Mouse (Mus musculus): ENCODE data around the gene Atp8b3. TPM values are rescaled to one million over a fixed set of nuclear protein-coding genes. Genes with fewer than 3 reads are reported as not detected.

Atp8b3 gene
- polyA plus RNA-seq, 1 experiment, result 1,123 TPM

- Histone ChIP-seq H3K27me3 (ENCODE audit: control insufficient read depth, insufficient read depth, low read length) (no peaks in the 10 kb centered on the region), H3K4me1 (ENCODE audit: control insufficient read depth, insufficient read depth, low read length) (peaks cover 19% of the 10 kb centered on the region), H3K27ac (ENCODE audit: control insufficient read depth, insufficient read depth, low read depth, low read length) (peak overlapping the region; percentile 2; the same call in 1 of the 2 replicates), H3K36me3 (ENCODE audit: control insufficient read depth, insufficient read depth, low read length) (no peaks in the 10 kb centered on the region), H3K4me3 (ENCODE audit: control insufficient read depth, low read depth, low read length) (no peak overlapping the region)
- no peak for TF ChIP-seq POLR2A (IDR thresholded peaks at IDR 0.05; ENCODE audit: control insufficient read depth, low read depth, low read length)
- TF ChIP-seq CTCF (IDR thresholded peaks at IDR 0.05; ENCODE audit: control insufficient read depth, insufficient read depth, insufficient replicate concordance, low read depth, low read length), result no peak
Measured at GRCm38 (mm10) chr10:80553575-80553974, 14.7 kb upstream of the Atp8b3 start.

- Histone ChIP-seq H3K4me1 (ENCODE audit: control insufficient read depth, insufficient read depth, low read length) (peaks cover 9% of the 10 kb centered on the region), H3K27me3 (ENCODE audit: control insufficient read depth, insufficient read depth, low read length) (no peaks in the 10 kb centered on the region), H3K4me3 (ENCODE audit: control insufficient read depth, low read depth, low read length) (no peak overlapping the region), H3K27ac (ENCODE audit: control insufficient read depth, insufficient read depth, low read depth, low read length) (no peak overlapping the region), H3K36me3 (ENCODE audit: control insufficient read depth, insufficient read depth, low read length) (no peaks in the 10 kb centered on the region; the same call in 1 of the 2 replicates)
- TF ChIP-seq POLR2A (IDR thresholded peaks at IDR 0.05; ENCODE audit: control insufficient read depth, low read depth, low read length) (no peak), CTCF (IDR thresholded peaks at IDR 0.05; ENCODE audit: control insufficient read depth, insufficient read depth, insufficient replicate concordance, low read depth, low read length) (no peak)
Measured at GRCm38 (mm10) chr10:80552364-80552763, 13.4 kb upstream of the Atp8b3 start.

GRCm38 (mm10) chr10:80549279-80549678, 10.4 kb upstream of the Atp8b3 start:
- Histone ChIP-seq H3K27ac (ENCODE audit: control insufficient read depth, insufficient read depth, low read depth, low read length) (peak overlapping the region; percentile 47), H3K36me3 (ENCODE audit: control insufficient read depth, insufficient read depth, low read length) (no peaks in the 10 kb centered on the region; the same call in 1 of the 2 replicates), H3K27me3 (ENCODE audit: control insufficient read depth, insufficient read depth, low read length) (no peaks in the 10 kb centered on the region), H3K4me1 (ENCODE audit: control insufficient read depth, insufficient read depth, low read length) (peaks cover 8% of the 10 kb centered on the region), H3K4me3 (ENCODE audit: control insufficient read depth, low read depth, low read length) (peak overlapping the region; percentile 81; the same call in 1 of the 2 replicates)
- TF ChIP-seq POLR2A (IDR thresholded peaks at IDR 0.05; ENCODE audit: control insufficient read depth, low read depth, low read length), result 0 out of 2 replicates have a peak, but pooled peaks have one; percentile 23
- no peak for TF ChIP-seq CTCF (IDR thresholded peaks at IDR 0.05; ENCODE audit: control insufficient read depth, insufficient read depth, insufficient replicate concordance, low read depth, low read length)

DNA sequence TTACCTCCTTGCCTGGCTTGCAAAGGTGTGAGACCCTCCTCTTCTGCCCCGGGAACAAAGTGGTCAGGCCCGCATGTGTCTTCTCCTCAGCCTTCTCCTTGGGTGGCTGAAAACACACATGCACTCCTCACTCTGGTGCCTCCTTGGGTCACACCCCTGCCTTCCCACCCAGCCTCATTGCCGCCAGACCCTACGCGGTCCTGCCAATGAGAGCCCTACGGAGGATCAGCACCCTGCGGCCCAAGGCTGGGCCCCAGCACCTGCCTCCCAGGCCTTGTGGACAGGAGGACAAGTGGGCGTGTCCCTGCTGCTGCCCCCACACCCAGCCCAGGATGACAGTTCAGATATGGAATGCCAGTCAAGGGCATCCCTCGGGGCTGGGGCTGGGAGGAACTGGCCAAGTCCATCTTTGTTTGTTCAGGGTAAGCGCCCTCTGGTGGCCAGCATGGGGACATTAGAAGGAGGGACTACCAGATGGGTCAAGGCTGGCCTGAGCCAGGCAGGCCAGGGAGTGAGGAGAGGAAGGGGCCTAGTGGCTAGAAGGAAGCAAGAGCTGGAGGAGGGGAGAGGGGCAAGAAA, 9.6 kb upstream of the Atp8b3 start:
- Histone ChIP-seq H3K4me3 (ENCODE audit: control insufficient read depth, low read depth, low read length) (peak overlapping the region; percentile 81), H3K27me3 (ENCODE audit: control insufficient read depth, insufficient read depth, low read length) (no peaks in the 10 kb centered on the region), H3K36me3 (ENCODE audit: control insufficient read depth, insufficient read depth, low read length) (no peaks in the 10 kb centered on the region; the same call in none of the 2 replicates), H3K4me1 (ENCODE audit: control insufficient read depth, insufficient read depth, low read length) (peaks cover 8% of the 10 kb centered on the region), H3K27ac (ENCODE audit: control insufficient read depth, insufficient read depth, low read depth, low read length) (peak overlapping the region; percentile 65)
- TF ChIP-seq POLR2A (IDR thresholded peaks at IDR 0.05; ENCODE audit: control insufficient read depth, low read depth, low read length) (no peak; the same call in 1 of the 2 replicates), CTCF (IDR thresholded peaks at IDR 0.05; ENCODE audit: control insufficient read depth, insufficient read depth, insufficient replicate concordance, low read depth, low read length) (peak; percentile 66; the same call in 1 of the 2 replicates)

DNA sequence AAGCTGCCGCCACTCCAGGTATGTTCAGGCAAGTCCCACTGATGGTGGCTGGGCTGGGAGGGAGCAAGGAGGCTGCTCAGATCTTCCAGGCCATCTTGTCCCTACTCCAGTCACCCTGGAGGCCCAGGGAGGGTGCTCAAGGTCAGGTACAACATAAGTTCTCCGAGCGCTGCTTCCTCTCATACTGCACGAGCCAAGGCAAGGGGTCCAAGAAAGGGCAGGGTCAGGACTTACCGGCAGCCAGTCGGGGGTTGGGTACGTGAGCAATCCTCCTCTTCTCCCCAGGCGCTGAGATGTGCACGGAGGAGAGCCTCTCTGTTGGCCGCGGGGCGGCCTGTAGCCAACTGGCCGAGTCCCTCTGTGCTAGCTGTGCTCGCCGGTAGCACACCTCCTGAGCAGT, 8.6 kb upstream of the Atp8b3 start:
- Histone ChIP-seq H3K4me1 (ENCODE audit: control insufficient read depth, insufficient read depth, low read length) (peaks cover 2% of the 10 kb centered on the region; the same call in 1 of the 2 replicates), H3K4me3 (ENCODE audit: control insufficient read depth, low read depth, low read length) (peak overlapping the region; percentile 81), H3K36me3 (ENCODE audit: control insufficient read depth, insufficient read depth, low read length) (peaks cover 2% of the 10 kb centered on the region), H3K27ac (ENCODE audit: control insufficient read depth, insufficient read depth, low read depth, low read length) (peak overlapping the region; percentile 65), H3K27me3 (ENCODE audit: control insufficient read depth, insufficient read depth, low read length) (no peaks in the 10 kb centered on the region)
- TF ChIP-seq CTCF (IDR thresholded peaks at IDR 0.05; ENCODE audit: control insufficient read depth, insufficient read depth, insufficient replicate concordance, low read depth, low read length), result no peak
- TF ChIP-seq POLR2A (IDR thresholded peaks at IDR 0.05; ENCODE audit: control insufficient read depth, low read depth, low read length), result 0 out of 2 replicates have a peak, but pooled peaks have one; percentile 0

DNA sequence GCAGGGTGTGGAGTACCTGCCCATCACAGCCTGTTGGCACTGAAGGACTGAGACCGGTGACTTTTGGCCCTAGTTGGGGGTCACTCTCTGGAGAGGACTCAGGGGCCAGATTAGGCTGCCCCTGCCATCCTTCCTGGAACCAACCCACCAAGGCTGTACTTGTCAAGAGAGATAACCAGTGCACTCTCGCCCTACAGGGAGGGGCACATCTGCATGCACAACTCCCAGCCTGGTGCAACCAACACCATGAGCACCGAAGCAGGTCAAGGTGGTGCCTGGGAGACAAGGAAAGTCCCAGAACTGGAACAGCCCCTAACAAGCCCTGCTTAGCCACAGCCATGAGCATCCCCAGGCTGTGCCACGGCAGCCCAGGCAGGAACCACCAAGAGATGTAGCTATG, 8.0 kb upstream of the Atp8b3 start:
- TF ChIP-seq CTCF (IDR thresholded peaks at IDR 0.05; ENCODE audit: control insufficient read depth, insufficient read depth, insufficient replicate concordance, low read depth, low read length) (no peak), POLR2A (IDR thresholded peaks at IDR 0.05; ENCODE audit: control insufficient read depth, low read depth, low read length) (no peak)
- Histone ChIP-seq H3K4me3 (ENCODE audit: control insufficient read depth, low read depth, low read length) (peak overlapping the region; percentile 81), H3K4me1 (ENCODE audit: control insufficient read depth, insufficient read depth, low read length) (peaks cover 2% of the 10 kb centered on the region; the same call in 1 of the 2 replicates), H3K27me3 (ENCODE audit: control insufficient read depth, insufficient read depth, low read length) (no peaks in the 10 kb centered on the region), H3K36me3 (ENCODE audit: control insufficient read depth, insufficient read depth, low read length) (peaks cover 2% of the 10 kb centered on the region), H3K27ac (ENCODE audit: control insufficient read depth, insufficient read depth, low read depth, low read length) (peak overlapping the region; percentile 65)

DNA sequence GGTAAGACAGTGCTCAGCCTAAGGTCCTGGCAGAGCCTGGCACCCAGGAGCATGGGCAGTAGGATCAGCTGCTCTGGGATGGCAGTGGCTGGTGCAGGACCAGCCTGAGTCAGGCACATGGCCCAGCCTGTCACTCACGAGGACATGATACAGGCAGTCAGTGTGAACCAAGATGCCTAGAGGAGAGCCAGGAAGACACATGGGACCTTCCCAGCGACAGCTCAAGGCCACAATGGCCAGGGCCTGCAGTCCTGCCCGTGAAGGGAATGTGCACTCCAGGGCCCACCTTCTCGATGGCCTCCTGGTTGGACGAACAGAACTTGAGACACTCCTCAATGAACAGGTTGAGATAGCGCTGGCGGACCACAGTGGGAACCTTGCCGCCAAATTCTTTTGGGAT, 6.7 kb upstream of the Atp8b3 start:
- Histone ChIP-seq H3K27ac (ENCODE audit: control insufficient read depth, insufficient read depth, low read depth, low read length) (no peak overlapping the region), H3K27me3 (ENCODE audit: control insufficient read depth, insufficient read depth, low read length) (no peaks in the 10 kb centered on the region), H3K4me3 (ENCODE audit: control insufficient read depth, low read depth, low read length) (peak overlapping the region; percentile 81), H3K36me3 (ENCODE audit: control insufficient read depth, insufficient read depth, low read length) (peaks cover 2% of the 10 kb centered on the region), H3K4me1 (ENCODE audit: control insufficient read depth, insufficient read depth, low read length) (peaks cover 2% of the 10 kb centered on the region; the same call in 1 of the 2 replicates)
- TF ChIP-seq POLR2A (IDR thresholded peaks at IDR 0.05; ENCODE audit: control insufficient read depth, low read depth, low read length), result no peak
- TF ChIP-seq CTCF (IDR thresholded peaks at IDR 0.05; ENCODE audit: control insufficient read depth, insufficient read depth, insufficient replicate concordance, low read depth, low read length), result 0 out of 2 replicates have a peak, but pooled peaks have one; percentile 1

Measured in testis, adult 2 months (tissue).